Mouse (Mus musculus): ENCODE data around the gene Prcd. TPM values are rescaled to one million over a fixed set of nuclear protein-coding genes. Genes with fewer than 3 reads are reported as not detected.
A peak's percentile ranks its signal among the peaks of the same experiment; 100 is the strongest.

The Prcd gene
- polyA plus RNA-seq, 1 experiment from 2014 or later = 0.63 TPM

DNA sequence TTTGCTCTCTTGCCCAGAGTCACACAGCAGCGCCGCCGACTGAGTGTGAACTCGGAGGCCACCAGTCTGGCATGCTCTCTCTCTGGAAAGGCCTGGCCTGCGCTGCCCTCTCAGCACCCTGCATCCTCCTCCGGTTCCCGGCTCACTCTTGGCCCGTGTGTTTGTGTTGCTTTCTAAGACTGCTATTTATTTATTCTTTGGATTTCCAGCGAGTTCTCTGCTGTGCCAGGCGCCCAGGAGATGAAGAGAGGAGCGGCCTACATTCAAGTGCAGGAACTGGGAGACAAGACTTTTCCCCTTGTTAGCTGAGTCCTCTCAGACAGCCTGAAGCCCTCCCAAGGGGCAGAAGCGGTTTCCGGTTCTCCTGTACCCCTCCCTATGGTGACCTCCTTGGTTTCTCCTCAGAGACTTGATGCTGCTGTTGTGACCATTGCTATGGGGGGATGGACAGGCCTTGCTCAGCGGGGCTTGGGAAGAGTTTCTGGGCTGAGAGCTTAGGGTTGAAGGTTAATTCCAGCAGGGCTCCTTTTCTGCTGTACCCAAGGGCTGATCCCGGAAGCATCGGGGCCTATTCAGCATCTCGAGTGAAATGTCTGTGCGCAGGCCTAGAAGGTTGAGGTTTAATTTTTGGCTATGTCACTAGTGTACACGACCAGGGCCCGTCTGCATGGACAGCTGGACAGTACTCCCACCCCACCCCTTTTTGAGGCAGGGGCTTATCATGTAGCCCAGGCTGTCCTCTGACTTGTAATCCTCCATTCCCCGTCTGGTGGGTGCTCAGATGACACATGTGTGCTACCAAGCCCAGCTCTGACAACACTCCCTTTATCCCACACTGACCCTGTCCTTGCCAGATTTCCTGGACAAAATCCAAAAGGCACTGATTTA lies 8.9 kb upstream of the Prcd start:
- peak overlapping the region; percentile 9; the same call in 1 of the 2 replicates for H3K27ac ChIP-seq
- ATAC-seq (ENCODE audit: insufficient number of reproducible peaks, insufficient read depth, low FRiP score, low TSS enrichment, low read depth) = no peak
- peaks cover 61% of the 10 kb centered on the region for H3K4me1 ChIP-seq (replicated peaks)

DNA sequence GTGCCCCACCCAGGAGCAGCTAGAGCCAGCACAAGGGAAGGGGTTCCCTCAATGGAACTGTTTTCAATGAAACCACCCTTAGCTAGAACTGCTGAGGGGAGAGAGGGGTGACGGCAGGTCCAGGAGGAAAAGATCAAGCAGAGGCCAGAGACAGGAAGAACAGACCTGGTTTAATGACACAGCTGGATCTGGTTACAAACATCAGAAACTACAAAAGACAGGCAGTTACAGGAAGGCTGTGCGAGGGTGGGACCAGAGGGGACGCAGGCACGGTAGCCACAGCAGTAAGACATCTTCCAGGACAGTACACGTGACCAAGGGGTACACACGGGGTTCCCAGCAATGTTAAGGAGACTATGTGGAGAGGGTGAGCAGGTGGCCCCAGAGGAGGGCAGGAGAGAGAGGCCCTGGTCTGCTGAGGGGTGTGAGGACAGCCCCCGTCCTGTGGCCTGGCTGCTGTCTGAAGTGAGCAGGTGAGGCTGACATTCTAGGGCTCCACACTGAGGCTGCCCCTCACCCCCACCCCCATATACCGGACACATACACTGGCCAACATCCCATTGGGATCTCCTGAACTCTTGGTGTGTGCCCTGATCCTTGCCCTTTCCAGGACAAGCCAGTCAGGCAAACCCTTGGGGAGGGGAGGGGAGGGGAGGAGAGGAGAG lies 7.8 kb upstream of the Prcd start:
- no peak for ATAC-seq (ENCODE audit: insufficient number of reproducible peaks, insufficient read depth, low FRiP score, low TSS enrichment, low read depth)
- Histone ChIP-seq H3K27ac (peak overlapping the region; percentile 64), H3K4me2 (no peak overlapping the region), H3K9me3 (no peaks in the 10 kb centered on the region), H3K4me1 (replicated peaks) (peaks cover 62% of the 10 kb centered on the region), H3K36me3 (no peaks in the 10 kb centered on the region), H3K9ac (replicated peaks) (no peak overlapping the region), H3K27me3 (0 out of 2 replicates have a peak, but pooled peaks cover 2% of the 10 kb centered on the region), H3K4me3 (replicated peaks) (no peak overlapping the region)
- 8% methylated on average over 8 of the region's 8 CpGs for WGBS

More for the DNA sequence above, 8.9 kb upstream of the Prcd start:
- no peaks in the 10 kb centered on the region for H3K36me3 ChIP-seq
- no peak overlapping the region for H3K4me3 ChIP-seq (replicated peaks)
- no peaks in the 10 kb centered on the region for H3K9me3 ChIP-seq
- H3K4me2 ChIP-seq = peak overlapping the region; percentile 61
- H3K27me3 ChIP-seq = 0 out of 2 replicates have a peak, but pooled peaks cover 2% of the 10 kb centered on the region
- no peak overlapping the region for H3K9ac ChIP-seq (replicated peaks)
- 41% methylated on average over 21 of the region's 21 CpGs for WGBS

DNA sequence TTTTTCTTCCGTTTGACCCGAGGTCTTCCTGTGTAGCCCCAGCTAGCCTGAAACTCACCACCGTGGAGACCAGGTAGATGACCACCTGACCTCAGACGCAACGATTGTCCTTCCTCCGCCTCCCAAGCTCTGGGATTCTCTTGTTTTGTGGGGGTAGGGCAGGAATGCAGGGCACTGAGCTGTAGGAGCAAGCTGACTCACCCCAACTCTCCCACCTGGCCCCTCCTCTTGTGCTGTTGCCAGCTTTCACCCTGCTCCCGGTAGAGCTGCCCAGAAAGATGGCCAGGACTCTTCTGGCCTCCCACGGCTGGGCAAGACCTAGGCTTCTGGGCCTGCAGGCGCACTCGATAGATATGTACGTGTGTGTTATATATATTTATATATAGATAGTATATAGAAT lies 7.2 kb upstream of the Prcd start:
- WGBS = 56% methylated on average over 10 of the region's 11 CpGs
- ATAC-seq (ENCODE audit: insufficient number of reproducible peaks, insufficient read depth, low FRiP score, low TSS enrichment, low read depth) = no peak
- no peak overlapping the region for H3K9ac ChIP-seq (replicated peaks)
- H3K4me3 ChIP-seq (replicated peaks) = no peak overlapping the region
- H3K9me3 ChIP-seq = no peaks in the 10 kb centered on the region
- peaks cover 62% of the 10 kb centered on the region for H3K4me1 ChIP-seq (replicated peaks)
- 0 out of 2 replicates have a peak, but pooled peaks cover 2% of the 10 kb centered on the region for H3K27me3 ChIP-seq
- H3K27ac ChIP-seq = no peak overlapping the region
- H3K36me3 ChIP-seq = no peaks in the 10 kb centered on the region
- H3K4me2 ChIP-seq = no peak overlapping the region

DNA sequence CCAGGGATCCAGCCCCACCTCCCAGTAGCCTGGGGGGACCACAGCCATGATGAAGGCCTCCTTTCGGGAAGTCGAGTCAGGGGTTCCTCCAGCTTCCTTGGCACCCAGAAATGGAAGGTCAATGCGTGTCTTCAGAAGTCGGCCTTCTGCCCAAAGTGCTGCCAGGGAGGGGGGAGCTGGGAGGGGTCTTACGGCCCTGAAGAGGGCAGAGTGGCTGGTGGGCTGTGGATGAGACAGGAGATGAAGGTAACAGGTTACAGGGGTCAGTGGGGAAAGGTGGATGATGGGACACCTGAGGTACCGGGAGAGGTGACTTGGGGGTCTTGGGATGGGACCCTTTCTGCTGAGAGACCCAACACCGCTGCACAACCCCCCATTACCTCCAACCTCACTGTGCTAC lies 6.6 kb upstream of the Prcd start:
- WGBS = 81% methylated on average over 7 of the region's 7 CpGs
- Histone ChIP-seq H3K4me1 (replicated peaks) (peaks cover 62% of the 10 kb centered on the region), H3K27me3 (peaks cover 6% of the 10 kb centered on the region), H3K36me3 (no peaks in the 10 kb centered on the region), H3K4me2 (no peak overlapping the region), H3K4me3 (replicated peaks) (no peak overlapping the region), H3K27ac (no peak overlapping the region), H3K9ac (replicated peaks) (no peak overlapping the region), H3K9me3 (no peaks in the 10 kb centered on the region)
- ATAC-seq (ENCODE audit: insufficient number of reproducible peaks, insufficient read depth, low FRiP score, low TSS enrichment, low read depth) = no peak

DNA sequence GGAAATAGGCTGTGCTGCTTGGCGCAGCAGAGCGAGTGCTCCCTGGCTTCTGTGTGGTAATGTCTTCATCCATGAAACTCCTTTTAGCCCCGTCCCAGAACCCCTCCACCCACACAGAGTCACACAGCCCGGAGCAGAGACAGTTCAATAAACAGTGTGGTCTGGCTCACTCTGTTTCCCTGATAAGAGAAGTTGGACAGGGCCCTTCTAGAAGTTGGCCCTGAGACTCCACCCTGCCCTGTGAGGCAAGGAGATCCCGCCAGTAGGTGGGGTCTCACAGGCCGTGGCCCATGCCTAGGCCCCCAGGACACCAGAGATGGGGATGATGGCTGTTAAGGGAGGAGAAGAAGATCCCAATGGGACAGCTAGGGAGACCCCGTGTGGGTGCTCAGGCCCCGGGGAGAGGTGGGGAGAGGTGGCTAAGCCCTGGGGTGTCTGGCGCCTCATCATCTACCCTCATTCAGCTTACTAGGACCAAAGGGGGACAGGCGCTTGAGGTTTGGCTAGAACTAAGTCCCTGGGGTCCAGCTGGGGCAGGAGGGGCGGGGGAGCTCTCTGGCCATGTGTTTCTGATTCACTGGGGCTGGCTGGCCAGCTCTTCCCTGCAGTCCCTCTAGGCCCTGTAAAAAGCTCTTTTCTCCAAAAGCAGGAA lies 5.9 kb upstream of the Prcd start:
- no peaks in the 10 kb centered on the region for H3K9me3 ChIP-seq
- H3K27ac ChIP-seq = peak overlapping the region; percentile 72
- no peak for ATAC-seq (ENCODE audit: insufficient number of reproducible peaks, insufficient read depth, low FRiP score, low TSS enrichment, low read depth)
- 0 out of 2 replicates have a peak overlapping the region, but pooled peaks have one; percentile 24 for H3K4me2 ChIP-seq
- 26% methylated on average over 11 of the region's 11 CpGs for WGBS
- peaks cover 13% of the 10 kb centered on the region for H3K27me3 ChIP-seq
- H3K36me3 ChIP-seq = no peaks in the 10 kb centered on the region
- H3K9ac ChIP-seq (replicated peaks) = peak overlapping the region; percentile 34; the same call in 1 of the 2 replicates
- no peak overlapping the region for H3K4me3 ChIP-seq (replicated peaks)
- H3K4me1 ChIP-seq (replicated peaks) = peaks cover 63% of the 10 kb centered on the region

DNA sequence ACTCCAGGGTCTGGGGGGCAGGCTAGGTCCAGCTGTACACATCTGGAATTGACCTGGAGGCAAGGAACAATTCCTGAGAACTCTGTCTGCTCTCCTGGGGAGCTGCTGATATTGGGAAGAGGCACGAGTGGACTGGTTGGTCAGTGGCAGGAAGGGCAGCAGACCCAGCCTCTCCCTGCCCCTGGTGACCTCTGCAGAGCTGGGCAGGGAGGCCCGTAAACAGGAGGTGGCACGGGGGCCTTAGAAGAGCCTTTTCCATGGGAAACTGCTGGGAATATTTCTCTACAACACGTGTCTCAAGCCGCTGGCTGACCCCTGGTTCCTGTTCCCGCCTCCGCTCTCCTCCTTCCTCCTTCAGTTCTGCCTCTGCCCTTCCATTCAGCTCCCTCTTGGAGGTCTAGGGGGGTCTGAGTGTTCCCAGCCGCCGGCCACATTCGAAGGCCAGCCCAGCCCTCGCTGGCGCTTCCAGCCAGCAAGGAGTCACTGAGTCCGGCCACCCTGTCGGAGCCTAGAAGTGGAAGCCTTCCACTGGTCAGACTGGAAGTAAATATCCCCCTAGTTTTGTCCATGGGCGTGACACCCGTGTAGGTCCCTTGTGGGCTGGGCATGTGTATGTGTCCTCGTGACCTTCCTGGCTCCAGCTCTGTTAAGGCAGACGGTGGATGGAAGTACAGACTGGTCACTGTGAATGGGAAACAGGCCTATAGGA lies 5.0 kb upstream of the Prcd start:
- H3K9ac ChIP-seq (replicated peaks) = peak overlapping the region; percentile 34
- peak overlapping the region; percentile 72 for H3K27ac ChIP-seq
- H3K4me2 ChIP-seq = peak overlapping the region; percentile 24; the same call in 1 of the 2 replicates
- H3K27me3 ChIP-seq = peaks cover 22% of the 10 kb centered on the region
- no peak for ATAC-seq (ENCODE audit: insufficient number of reproducible peaks, insufficient read depth, low FRiP score, low TSS enrichment, low read depth)
- 33% methylated on average over 18 of the region's 18 CpGs for WGBS
- H3K36me3 ChIP-seq = no peaks in the 10 kb centered on the region
- no peaks in the 10 kb centered on the region for H3K9me3 ChIP-seq
- no peak overlapping the region for H3K4me3 ChIP-seq (replicated peaks)
- H3K4me1 ChIP-seq (replicated peaks) = peaks cover 72% of the 10 kb centered on the region

DNA sequence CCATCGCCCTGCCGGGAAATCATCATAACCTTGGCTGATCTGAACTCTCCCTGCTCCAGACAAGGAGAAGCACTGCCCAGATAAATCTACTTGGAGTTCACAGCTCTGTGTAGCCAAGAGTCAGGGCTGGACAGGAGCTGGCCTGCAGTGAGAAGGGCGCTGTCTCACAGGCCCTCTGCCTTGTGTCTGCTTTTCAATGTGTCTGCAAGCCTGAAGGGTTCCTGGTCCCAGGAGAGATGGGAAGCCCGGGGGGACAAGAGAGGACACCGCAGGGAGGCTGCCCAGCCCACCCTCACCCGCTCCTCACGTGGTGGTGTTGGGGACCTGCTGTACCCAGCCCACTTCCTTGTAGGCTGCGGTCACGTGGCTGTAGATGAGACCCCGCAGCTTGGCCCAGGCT lies 4.4 kb upstream of the Prcd start:
- H3K9me3 ChIP-seq = no peaks in the 10 kb centered on the region
- H3K27ac ChIP-seq = peak overlapping the region; percentile 72
- no peak for ATAC-seq (ENCODE audit: insufficient number of reproducible peaks, insufficient read depth, low FRiP score, low TSS enrichment, low read depth)
- H3K27me3 ChIP-seq = peaks cover 28% of the 10 kb centered on the region
- 70% methylated on average over 10 of the region's 10 CpGs for WGBS
- no peaks in the 10 kb centered on the region for H3K36me3 ChIP-seq
- peaks cover 71% of the 10 kb centered on the region for H3K4me1 ChIP-seq (replicated peaks)
- H3K4me2 ChIP-seq = no peak overlapping the region
- H3K4me3 ChIP-seq (replicated peaks) = no peak overlapping the region
- H3K9ac ChIP-seq (replicated peaks) = no peak overlapping the region; the same call in 1 of the 2 replicates

DNA sequence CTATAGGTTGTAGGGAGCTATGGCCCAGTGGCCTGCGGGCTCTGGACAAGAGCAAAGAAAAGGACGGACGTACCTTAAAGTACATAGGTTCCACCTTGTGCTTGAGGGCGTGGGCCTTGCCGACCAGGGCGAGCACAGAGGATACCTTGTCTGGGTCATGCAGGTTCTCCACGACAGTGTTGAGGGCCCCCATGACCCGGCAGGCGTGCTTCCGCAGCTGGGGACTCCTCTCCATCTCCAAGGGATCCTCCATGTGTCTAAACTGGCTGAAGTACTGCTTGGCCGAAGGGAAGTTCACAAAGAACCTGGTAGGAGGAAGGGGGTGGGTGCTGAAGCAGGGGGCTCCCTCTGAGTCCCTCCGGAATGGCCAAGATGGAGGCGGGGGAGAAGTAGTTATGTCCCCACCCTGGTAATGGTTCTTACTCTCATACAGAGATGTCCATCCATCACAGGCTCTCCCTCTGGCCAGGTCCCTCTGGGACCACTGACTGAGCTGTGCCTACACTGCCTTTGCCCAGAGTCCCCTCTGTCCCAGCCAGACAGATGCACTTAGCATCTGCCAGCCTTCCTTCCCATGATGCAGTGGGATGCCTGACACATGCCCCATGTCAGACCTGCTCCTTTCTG lies 3.5 kb upstream of the Prcd start:
- Histone ChIP-seq H3K36me3 (no peaks in the 10 kb centered on the region), H3K9ac (replicated peaks) (no peak overlapping the region), H3K27ac (no peak overlapping the region), H3K4me2 (no peak overlapping the region), H3K9me3 (no peaks in the 10 kb centered on the region), H3K27me3 (peaks cover 37% of the 10 kb centered on the region), H3K4me1 (replicated peaks) (peaks cover 70% of the 10 kb centered on the region), H3K4me3 (replicated peaks) (no peak overlapping the region)
- no peak for ATAC-seq (ENCODE audit: insufficient number of reproducible peaks, insufficient read depth, low FRiP score, low TSS enrichment, low read depth)
- WGBS = 89% methylated on average over 13 of the region's 13 CpGs

DNA sequence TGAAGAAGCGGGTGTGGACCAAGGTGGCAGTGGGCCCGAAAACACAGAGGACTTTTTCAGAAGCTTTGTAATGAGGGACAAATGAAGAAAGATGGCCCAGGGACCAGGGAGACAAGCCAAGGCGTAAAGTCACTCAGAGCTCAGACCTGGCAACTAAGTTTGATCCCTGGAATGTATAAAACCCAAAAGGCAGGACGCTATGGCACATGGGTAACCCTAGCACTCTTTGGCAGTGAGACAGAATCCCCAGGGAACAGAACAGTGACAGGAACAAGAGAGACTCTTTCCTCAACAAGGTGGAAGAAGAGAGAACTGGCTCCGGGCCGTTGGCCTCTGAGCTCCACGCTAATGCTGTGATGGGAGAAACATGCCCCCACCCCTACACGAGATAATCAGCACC lies 2.5 kb upstream of the Prcd start:
- H3K4me2 ChIP-seq = no peak overlapping the region
- 83% methylated on average over 8 of the region's 8 CpGs for WGBS
- no peaks in the 10 kb centered on the region for H3K9me3 ChIP-seq
- H3K36me3 ChIP-seq = no peaks in the 10 kb centered on the region
- peaks cover 40% of the 10 kb centered on the region for H3K27me3 ChIP-seq
- no peak for ATAC-seq (ENCODE audit: insufficient number of reproducible peaks, insufficient read depth, low FRiP score, low TSS enrichment, low read depth)
- H3K4me3 ChIP-seq (replicated peaks) = no peak overlapping the region
- no peak overlapping the region for H3K9ac ChIP-seq (replicated peaks)
- peaks cover 60% of the 10 kb centered on the region for H3K4me1 ChIP-seq (replicated peaks)
- H3K27ac ChIP-seq = no peak overlapping the region

DNA sequence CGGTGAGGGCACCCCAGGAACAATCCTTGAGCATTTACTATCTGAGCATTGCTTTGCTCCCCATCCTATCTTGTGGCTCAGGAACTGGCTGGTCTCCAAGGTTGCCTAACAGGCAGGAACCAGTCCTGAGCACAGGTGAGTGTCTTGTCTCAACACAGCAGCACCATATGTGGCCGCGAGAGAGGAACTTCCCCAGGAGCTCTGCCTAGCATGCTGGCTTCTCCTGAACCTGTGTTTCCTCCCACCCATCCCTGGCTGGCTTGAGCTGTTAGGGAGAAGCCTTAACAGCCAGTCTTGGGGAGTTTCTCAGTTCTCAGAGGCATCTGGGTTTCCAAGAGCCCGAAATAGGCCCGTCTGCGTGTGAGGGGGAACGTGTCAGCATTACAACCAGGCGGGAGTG lies 2.0 kb upstream of the Prcd start:
- Histone ChIP-seq H3K4me2 (no peak overlapping the region), H3K27ac (no peak overlapping the region)
- 72% methylated on average over 8 of the region's 8 CpGs for WGBS

More for the DNA sequence above, 2.0 kb upstream of the Prcd start:
- H3K36me3 ChIP-seq = no peaks in the 10 kb centered on the region
- no peaks in the 10 kb centered on the region for H3K9me3 ChIP-seq
- H3K9ac ChIP-seq (replicated peaks) = no peak overlapping the region
- H3K4me1 ChIP-seq (replicated peaks) = peaks cover 57% of the 10 kb centered on the region
- H3K27me3 ChIP-seq = peaks cover 44% of the 10 kb centered on the region
- no peak overlapping the region for H3K4me3 ChIP-seq (replicated peaks)
- no peak for ATAC-seq (ENCODE audit: insufficient number of reproducible peaks, insufficient read depth, low FRiP score, low TSS enrichment, low read depth)

Measured in limb, embryonic 12.5 days (tissue).